Mouse (Mus musculus) hindbrain, embryonic 16.5 days (tissue): Measurements from ENCODE around the gene Ccdc38. TPM values are rescaled to one million over a fixed set of nuclear protein-coding genes. Genes with fewer than 3 reads are reported as not detected.

Experiments
- ATAC-seq: fragments of 200-750 bp; cut with Nextera tagmentation; 2 replicates; pipeline ENCODE4 v1.8.0; 2017; ENCODE audit warnings: moderate TSS enrichment, moderate library complexity
- H3K27ac ChIP-seq: fragments of 300-500 bp; sonication (generic); 2 replicates; pipeline ENCODE4 v1.5.1; 2014; ENCODE audit warnings: low read depth, mild to moderate bottlenecking, control low read depth, low read length, moderate library complexity
- H3K27me3 ChIP-seq: fragments of 300-500 bp; sonication (generic); replicated peaks from 2 replicates; pipeline ENCODE4 v1.6.1; 2014; ENCODE audit warnings: low read length; ENCODE audit not compliant: control insufficient read depth, insufficient read depth
- H3K36me3 ChIP-seq: fragments of 300-500 bp; sonication (generic); 2 replicates; pipeline ENCODE4 v1.6.1; 2014; ENCODE audit warnings: mild to moderate bottlenecking, low read length, moderate library complexity, mixed read lengths; ENCODE audit not compliant: control insufficient read depth, insufficient read depth
- H3K4me1 ChIP-seq: fragments of 300-500 bp; sonication (generic); 2 replicates; pipeline ENCODE4 v1.6.1; 2014; ENCODE audit warnings: low read depth, low read length; ENCODE audit not compliant: control insufficient read depth, insufficient read depth
- H3K4me2 ChIP-seq: fragments of 300-500 bp; sonication (generic); 2 replicates; pipeline ENCODE4 v1.6.1; 2014; ENCODE audit warnings: mild to moderate bottlenecking, low read length, control low read depth, moderate library complexity
- H3K4me3 ChIP-seq: fragments of 300-500 bp; sonication (generic); 2 replicates; pipeline ENCODE4 v1.5.1; 2014; ENCODE audit warnings: mild to moderate bottlenecking, low read length, control low read depth, moderate library complexity
- H3K9ac ChIP-seq: fragments of 300-500 bp; sonication (generic); 2 replicates; pipeline ENCODE4 v1.6.1; 2014; ENCODE audit warnings: low read depth, mild to moderate bottlenecking, control low read depth, low read length, moderate library complexity
- H3K9me3 ChIP-seq: fragments of 300-500 bp; sonication (generic); 2 replicates; pipeline ENCODE4 v1.6.1; 2014; ENCODE audit warnings: mild to moderate bottlenecking, low read length, moderate library complexity; ENCODE audit not compliant: control insufficient read depth
- WGBS: fragments of 180-500 bp; shearing (Covaris S2); extraction: QIAGEN DNeasy Blood & Tissue Kit; methylation state at CpG from one replicate; pipeline ENCODE4 v1.1.7; 2014; 5-methylcytosine and 5-hydroxymethylcytosine counted together
- polyA plus RNA-seq: library from polyadenylated mRNA; unstranded; fragments of >200 nt; fragmentation: Nextera tagmentation; extraction: Ambion mirVana; gene quantifications from 2 replicates; pipeline ENCODE4 v1.2.1, GENCODE M21; 2015

Gene Ccdc38
- polyA plus RNA-seq, 1 experiment from 2014 or later: 0.19 TPM

DNA sequence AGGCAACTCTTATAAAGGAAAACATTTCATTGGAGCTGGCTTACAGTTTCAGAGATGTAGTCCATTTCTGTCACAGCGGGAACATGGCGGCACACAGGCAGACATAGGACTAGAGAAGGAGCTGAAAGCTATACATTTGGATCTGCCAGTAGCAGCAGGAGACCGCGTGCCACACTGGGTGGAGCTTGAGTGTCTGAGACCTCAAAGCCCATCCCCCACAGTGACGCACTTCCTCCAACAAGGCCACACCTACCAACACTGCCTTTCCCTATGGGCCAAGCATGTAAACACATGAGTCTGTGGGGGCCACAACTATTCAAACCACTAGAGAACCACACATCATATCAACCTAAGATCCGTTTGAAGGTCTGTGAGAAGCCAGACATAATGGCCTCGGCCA, 68.8 kb downstream of the Ccdc38 start:
- Histone ChIP-seq H3K36me3 (no peaks in the 10 kb centered on the region), H3K4me1 (peaks cover 3% of the 10 kb centered on the region; the same call in 1 of the 2 replicates), H3K9me3 (no peaks in the 10 kb centered on the region), H3K27me3 (no peaks in the 10 kb centered on the region), H3K4me2 (no peak overlapping the region), H3K9ac (no peak overlapping the region), H3K4me3 (no peak overlapping the region), H3K27ac (no peak overlapping the region)
- WGBS: 91% methylated on average over 7 of the region's 7 CpGs
- ATAC-seq: no peak

DNA sequence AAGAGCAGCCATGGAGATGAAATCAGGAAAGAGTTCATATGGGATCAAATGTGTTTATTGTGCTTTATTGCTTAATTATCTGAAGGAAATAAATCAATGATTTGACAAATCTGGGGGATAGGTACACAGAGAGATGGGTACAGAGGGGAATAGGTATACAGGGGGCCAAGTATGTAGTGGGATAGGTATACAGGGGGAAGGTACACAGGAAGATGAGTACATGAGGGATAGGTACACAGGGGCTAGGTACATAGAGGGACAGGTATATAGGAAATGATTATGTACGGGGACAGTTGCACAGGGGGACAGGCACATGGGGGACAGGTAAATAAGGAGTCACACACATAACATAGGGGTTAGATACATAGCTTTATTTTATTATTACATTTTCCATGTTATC, 70.5 kb downstream of the Ccdc38 start:
- Histone ChIP-seq H3K36me3 (no peaks in the 10 kb centered on the region), H3K27me3 (no peaks in the 10 kb centered on the region), H3K4me2 (no peak overlapping the region), H3K4me1 (peaks cover 3% of the 10 kb centered on the region; the same call in 1 of the 2 replicates), H3K27ac (no peak overlapping the region), H3K4me3 (no peak overlapping the region), H3K9ac (no peak overlapping the region), H3K9me3 (no peaks in the 10 kb centered on the region)
- ATAC-seq: no peak
- 98% methylated on average over 1 of the region's 1 CpGs for WGBS

DNA sequence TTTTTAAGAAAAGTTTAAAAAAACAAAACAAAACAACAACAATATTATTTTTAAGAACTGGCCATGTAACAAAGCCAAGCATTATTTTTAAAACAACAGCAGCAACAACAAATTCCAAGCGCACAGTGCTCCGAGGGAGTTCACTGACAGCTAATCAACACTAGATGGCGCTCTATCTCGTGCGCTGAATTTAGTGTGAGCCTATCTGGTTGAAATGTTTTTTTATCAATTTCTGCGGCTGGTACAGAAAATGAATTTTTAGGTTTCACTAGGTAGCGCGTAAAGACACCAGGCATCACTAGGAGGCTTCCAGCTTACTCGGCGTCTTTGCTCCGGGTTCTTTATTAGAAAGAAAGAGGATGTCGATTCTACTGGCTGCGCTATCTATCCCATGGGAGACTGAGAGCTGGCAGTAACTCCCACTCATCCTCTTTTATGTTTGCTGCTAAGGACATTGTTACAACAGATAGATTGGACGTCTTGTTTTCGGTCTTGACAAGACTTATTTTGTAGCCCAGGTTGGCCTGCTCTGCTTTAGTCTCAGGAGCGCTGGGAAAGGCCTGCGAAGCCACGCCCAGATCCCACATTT, 71.1 kb downstream of the Ccdc38 start:
- 40% methylated on average over 18 of the region's 18 CpGs for WGBS
- Histone ChIP-seq H3K9ac (no peak overlapping the region), H3K36me3 (no peaks in the 10 kb centered on the region), H3K4me1 (peaks cover 3% of the 10 kb centered on the region; the same call in 1 of the 2 replicates), H3K27me3 (no peaks in the 10 kb centered on the region), H3K4me2 (peak overlapping the region; percentile 51), H3K27ac (no peak overlapping the region), H3K4me3 (peak overlapping the region; percentile 23; the same call in 1 of the 2 replicates), H3K9me3 (no peaks in the 10 kb centered on the region)
- peak; percentile 76; the same call in 1 of the 2 replicates for ATAC-seq

DNA sequence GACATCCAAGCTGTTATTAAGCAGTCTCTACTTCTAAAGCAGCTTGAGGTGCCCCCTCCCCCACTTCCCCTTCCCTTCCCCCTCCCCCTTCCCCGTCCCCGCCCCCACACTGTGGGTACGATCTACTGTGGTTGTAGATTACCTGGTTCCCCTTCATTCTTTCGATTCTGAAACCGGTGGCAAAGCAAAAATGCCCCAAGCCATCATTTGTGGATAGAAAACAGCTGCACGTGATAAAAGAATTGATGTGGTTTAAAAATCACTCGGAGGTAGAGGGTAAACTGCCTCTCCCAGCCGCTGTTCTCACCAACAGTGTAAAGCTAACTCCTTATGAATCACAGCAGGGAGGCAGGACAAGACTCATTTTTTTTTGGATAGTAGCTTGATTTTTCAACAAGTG, 74.4 kb downstream of the Ccdc38 start:
- WGBS: 71% methylated on average over 8 of the region's 8 CpGs

DNA sequence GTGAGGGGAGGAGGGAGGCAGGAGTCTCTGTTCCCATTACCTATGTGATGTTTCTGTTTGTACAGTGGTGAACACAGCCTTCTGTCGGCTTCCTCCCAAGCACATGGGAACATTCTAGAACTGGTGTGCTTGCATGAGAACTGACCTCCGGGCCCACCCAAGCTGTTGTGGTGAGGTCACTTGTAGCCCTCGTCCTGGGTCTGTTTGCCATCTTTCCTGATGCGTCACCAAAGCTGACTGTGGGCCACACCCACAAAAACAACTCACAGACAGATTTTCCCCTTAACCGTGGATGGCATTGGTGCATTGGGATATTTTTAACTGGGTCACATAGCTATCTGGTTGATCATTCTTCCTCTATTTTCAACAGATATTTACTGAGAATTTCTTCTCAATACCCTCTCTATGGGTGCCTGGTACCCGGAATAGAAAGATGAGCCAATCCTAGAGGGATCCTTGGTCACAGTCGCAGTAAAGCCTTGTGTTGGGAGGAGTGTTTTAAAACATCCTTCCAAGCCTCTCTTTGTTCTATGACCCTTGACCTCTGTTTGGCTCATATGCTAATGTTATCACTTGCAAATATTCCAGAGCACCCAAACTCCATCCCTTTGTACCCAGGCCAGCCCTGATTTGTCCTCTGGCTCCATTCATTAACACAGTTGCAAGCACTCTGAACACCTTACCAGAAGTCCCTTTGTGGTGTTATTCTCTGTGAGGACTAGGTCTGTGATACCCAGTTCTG, 80.2 kb downstream of the Ccdc38 start:
- Histone ChIP-seq H3K9me3 (no peaks in the 10 kb centered on the region), H3K4me2 (no peak overlapping the region), H3K27ac (no peak overlapping the region), H3K4me3 (no peak overlapping the region), H3K4me1 (no peaks in the 10 kb centered on the region), H3K9ac (no peak overlapping the region), H3K27me3 (no peaks in the 10 kb centered on the region), H3K36me3 (no peaks in the 10 kb centered on the region)
- WGBS: 65% methylated on average over 7 of the region's 7 CpGs
- no peak for ATAC-seq

More for the DNA sequence above, 74.4 kb downstream of the Ccdc38 start:
- Histone ChIP-seq H3K4me2 (no peak overlapping the region), H3K36me3 (no peaks in the 10 kb centered on the region), H3K9ac (no peak overlapping the region), H3K27ac (no peak overlapping the region), H3K27me3 (no peaks in the 10 kb centered on the region), H3K4me1 (peaks cover 3% of the 10 kb centered on the region; the same call in 1 of the 2 replicates), H3K9me3 (no peaks in the 10 kb centered on the region), H3K4me3 (no peak overlapping the region)
- no peak for ATAC-seq

DNA sequence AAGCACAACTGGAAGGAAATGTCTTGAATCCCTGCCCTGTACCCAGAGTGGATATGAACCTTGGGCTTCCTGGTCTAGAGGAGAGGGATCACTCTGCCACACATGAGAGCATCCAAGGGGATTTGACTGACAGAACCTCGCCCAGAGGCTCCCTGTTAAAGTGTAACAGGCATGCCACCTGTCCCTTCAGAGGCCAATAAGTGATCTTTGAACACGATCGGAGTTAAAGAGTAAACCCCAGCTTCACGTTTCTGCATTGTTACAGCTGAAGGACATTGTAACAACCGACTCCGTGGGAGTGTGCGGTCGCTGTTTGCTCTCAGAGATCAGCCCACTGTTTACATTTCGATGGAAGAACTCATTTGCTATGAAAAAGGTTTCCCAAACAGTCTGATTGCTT, 83.3 kb downstream of the Ccdc38 start:
- no peak overlapping the region for H3K4me2 ChIP-seq
- no peaks in the 10 kb centered on the region for H3K9me3 ChIP-seq
- no peaks in the 10 kb centered on the region for H3K36me3 ChIP-seq
- no peaks in the 10 kb centered on the region for H3K27me3 ChIP-seq
- no peak for ATAC-seq
- H3K9ac ChIP-seq: no peak overlapping the region
- 58% methylated on average over 9 of the region's 9 CpGs for WGBS
- no peak overlapping the region for H3K4me3 ChIP-seq
- no peaks in the 10 kb centered on the region for H3K4me1 ChIP-seq
- no peak overlapping the region for H3K27ac ChIP-seq

DNA sequence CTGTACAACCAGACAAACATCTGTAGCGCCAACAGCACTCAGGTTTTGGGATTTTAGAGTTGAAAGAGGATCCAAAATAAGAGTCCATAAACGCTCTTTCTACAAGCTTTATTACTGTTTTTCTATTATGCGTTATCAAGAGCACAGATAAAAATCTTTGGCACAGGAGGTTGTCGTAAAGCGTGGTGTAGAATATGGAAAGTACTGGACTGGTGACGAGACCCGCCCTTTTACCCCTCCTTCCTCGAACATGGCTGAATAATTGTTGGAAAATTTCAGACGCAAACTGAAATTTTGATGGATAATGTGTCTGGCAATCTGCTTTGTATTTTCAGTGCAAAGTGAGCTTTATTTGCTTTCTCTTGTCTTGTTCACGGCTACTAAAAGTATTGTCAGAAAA, 83.7 kb downstream of the Ccdc38 start:
- no peak for ATAC-seq
- WGBS: 85% methylated on average over 10 of the region's 10 CpGs
- no peaks in the 10 kb centered on the region for H3K36me3 ChIP-seq

DNA sequence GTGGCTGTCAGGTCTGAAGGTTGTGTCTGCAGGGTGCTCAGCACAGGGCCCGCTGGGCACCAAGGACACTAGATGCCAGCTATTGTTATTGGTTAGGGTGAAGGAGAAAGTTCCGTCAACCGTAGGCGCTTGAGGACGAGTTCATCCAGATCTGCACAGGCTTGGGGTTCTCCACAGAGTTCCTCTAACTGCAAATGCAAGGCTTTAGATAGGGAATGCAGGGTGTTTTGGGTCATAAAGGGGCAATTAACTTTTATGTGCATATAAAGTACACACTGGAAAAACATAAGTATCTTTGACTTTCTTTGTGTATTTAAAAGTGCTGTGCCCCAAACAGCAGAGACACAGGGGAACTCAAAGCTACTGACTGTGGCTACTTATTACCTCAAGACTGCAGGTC, 89.9 kb downstream of the Ccdc38 start:
- Histone ChIP-seq H3K27me3 (no peaks in the 10 kb centered on the region), H3K36me3 (no peaks in the 10 kb centered on the region), H3K4me3 (no peak overlapping the region), H3K9me3 (no peaks in the 10 kb centered on the region), H3K27ac (no peak overlapping the region), H3K4me2 (no peak overlapping the region), H3K9ac (no peak overlapping the region), H3K4me1 (no peaks in the 10 kb centered on the region)
- WGBS: 93% methylated on average over 5 of the region's 5 CpGs
- ATAC-seq: no peak

More for the DNA sequence above, 83.7 kb downstream of the Ccdc38 start:
- Histone ChIP-seq H3K4me3 (no peak overlapping the region), H3K9ac (no peak overlapping the region), H3K9me3 (no peaks in the 10 kb centered on the region), H3K4me2 (no peak overlapping the region), H3K27me3 (no peaks in the 10 kb centered on the region), H3K4me1 (no peaks in the 10 kb centered on the region), H3K27ac (no peak overlapping the region)

DNA sequence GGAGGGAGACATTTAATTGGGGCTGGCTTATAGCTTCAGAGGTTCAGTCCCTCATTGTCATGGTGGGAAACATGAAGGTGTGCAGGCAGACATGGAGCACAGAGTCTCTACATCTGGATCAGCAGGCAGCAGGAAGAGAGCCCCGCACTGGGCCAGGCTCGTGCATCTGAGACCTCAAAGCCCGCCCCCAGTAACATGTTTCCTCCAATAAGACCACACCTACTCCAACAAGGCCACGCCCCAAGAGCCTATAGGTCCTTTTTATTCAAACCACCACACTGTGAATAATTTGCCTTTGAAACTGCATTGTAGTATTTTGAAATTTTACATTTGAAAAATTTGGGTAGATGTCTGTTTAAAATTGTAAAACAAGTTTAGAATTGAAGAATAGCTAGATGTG, 91.7 kb downstream of the Ccdc38 start:
- ATAC-seq: no peak
- Histone ChIP-seq H3K4me2 (no peak overlapping the region), H3K36me3 (no peaks in the 10 kb centered on the region), H3K27ac (no peak overlapping the region), H3K27me3 (no peaks in the 10 kb centered on the region), H3K4me1 (no peaks in the 10 kb centered on the region), H3K4me3 (no peak overlapping the region), H3K9me3 (no peaks in the 10 kb centered on the region), H3K9ac (no peak overlapping the region)
- 71% methylated on average over 4 of the region's 4 CpGs for WGBS
